Mouse (Mus musculus) stomach, postnatal 0 days (tissue): ENCODE measurements around the gene Ndc1. TPM values are rescaled to one million over a fixed set of nuclear protein-coding genes. Genes with fewer than 3 reads are reported as not detected.

Experiments
- ATAC-seq: fragments of 200-750 bp; cut with Nextera tagmentation; 2 replicates; pipeline ENCODE4 v1.8.0; 2017; ENCODE audit not compliant: low FRiP score, low TSS enrichment
- DNase-seq: peaks from one replicate; pipeline ENCODE4 v3.0.0-alpha.2; 2016; ENCODE audit warnings: low spot score
- H3K27ac ChIP-seq: fragments of 300-500 bp; sonication (generic); replicated peaks from 2 replicates; pipeline ENCODE4 v1.5.1; 2014; ENCODE audit warnings: mild to moderate bottlenecking, control low read depth
- H3K27me3 ChIP-seq: fragments of 300-500 bp; sonication (generic); 2 replicates; pipeline ENCODE4 v1.6.1; 2014; ENCODE audit warnings: low read length; ENCODE audit not compliant: control insufficient read depth, insufficient read depth
- H3K36me3 ChIP-seq: fragments of 300-500 bp; sonication (generic); 2 replicates; pipeline ENCODE4 v1.6.1; 2014; ENCODE audit warnings: low read length, mixed read lengths; ENCODE audit not compliant: control insufficient read depth, insufficient read depth
- H3K4me1 ChIP-seq: fragments of 300-500 bp; sonication (generic); replicated peaks from 2 replicates; pipeline ENCODE4 v1.6.1; 2014; ENCODE audit warnings: antibody characterized with exemption; ENCODE audit not compliant: control insufficient read depth, insufficient read depth
- H3K4me2 ChIP-seq: fragments of 300-500 bp; sonication (generic); replicated peaks from 2 replicates; pipeline ENCODE4 v1.6.1; 2014; ENCODE audit warnings: low read depth, mild to moderate bottlenecking, control low read depth, moderate library complexity
- H3K4me3 ChIP-seq: fragments of 300-500 bp; sonication (generic); 2 replicates; pipeline ENCODE4 v1.5.1; 2014; ENCODE audit warnings: low read depth, low read length, control low read depth
- H3K9ac ChIP-seq: fragments of 300-500 bp; sonication (generic); 2 replicates; pipeline ENCODE4 v1.6.1; 2014; ENCODE audit warnings: mild to moderate bottlenecking, low read length, control low read depth, mixed read lengths
- H3K9me3 ChIP-seq: fragments of 300-500 bp; sonication (generic); 2 replicates; pipeline ENCODE4 v1.6.1; 2016; ENCODE audit warnings: low read length; ENCODE audit not compliant: control insufficient read depth
- CTCF ChIP-seq: IDR thresholded peaks from 2 replicates; pipeline ENCODE4 v1.5.1; 2016; ENCODE audit warnings: antibody characterized with exemption, low read depth, mild to moderate bottlenecking, moderate library complexity
- EP300 ChIP-seq: optimal IDR thresholded peaks from 2 replicates; pipeline ENCODE3; 2016; ENCODE audit warnings: antibody characterized with exemption
- WGBS: fragments of 180-500 bp; shearing (Covaris S2); extraction: QIAGEN DNeasy Blood & Tissue Kit; methylation state at CpG from one replicate; pipeline ENCODE4 v1.1.7; 2014; 5-methylcytosine and 5-hydroxymethylcytosine counted together
- microRNA-seq: library from miRNA; unstranded; fragments of <30 nt; microRNA quantifications from one replicate; pipeline ENCODE4, GENCODE M21; 2016
- polyA plus RNA-seq: library from polyadenylated mRNA; unstranded; fragments of >200 nt; fragmentation: Nextera tagmentation; extraction: Ambion mirVana; gene quantifications from 2 replicates; pipeline ENCODE4 v1.2.1, GENCODE M21; 2015

The Ndc1 gene
- polyA plus RNA-seq, 1 experiment from 2014 or later: 7.6 TPM

- no peak overlapping the region for H3K9ac ChIP-seq
- H3K36me3 ChIP-seq: no peaks in the 10 kb centered on the region
- H3K4me2 ChIP-seq: no peak overlapping the region
- TF ChIP-seq CTCF (no peak), EP300 (no peak)
- DNase-seq (no peak), ATAC-seq (no peak)
- H3K9me3 ChIP-seq: no peaks in the 10 kb centered on the region
- H3K4me1 ChIP-seq: no peaks in the 10 kb centered on the region
- 89% methylated on average over 2 of the region's 2 CpGs for WGBS
- H3K27ac ChIP-seq: no peak overlapping the region
- H3K27me3 ChIP-seq: no peaks in the 10 kb centered on the region; the same call in 1 of the 2 replicates
- no peak overlapping the region for H3K4me3 ChIP-seq
Measured at GRCm38 (mm10) chr4:107459461-107459860, 91.9 kb downstream of the Ndc1 start.

GRCm38 (mm10) chr4:107460468-107460867 is 92.9 kb downstream of the Ndc1 start:
- Histone ChIP-seq H3K4me2 (no peak overlapping the region), H3K27me3 (no peaks in the 10 kb centered on the region; the same call in 1 of the 2 replicates), H3K9me3 (no peaks in the 10 kb centered on the region), H3K9ac (no peak overlapping the region), H3K4me1 (no peaks in the 10 kb centered on the region), H3K4me3 (no peak overlapping the region), H3K27ac (no peak overlapping the region), H3K36me3 (no peaks in the 10 kb centered on the region)
- no peak for ATAC-seq
- no peak for DNase-seq
- TF ChIP-seq EP300 (no peak), CTCF (no peak)
- 77% methylated on average over 11 of the region's 11 CpGs for WGBS

Small RNA genes within 50 kb of the gene (microRNA-seq; reads per million reads assigned to microRNA genes)
- gene Gm24804: not detected

Other genes with a start within 250 kb of the Ndc1 start
- 473 and 483 TPM in 2 replicates for gene Tmem59, start 189.4 kb upstream of the Ndc1 start, polyA plus RNA-seq
- 17.5 and 21.2 TPM in 2 replicates for gene Tceanc2, start 188.7 kb upstream of the Ndc1 start, polyA plus RNA-seq
- 0.08 TPM in 2 replicates for gene Ldlrad1, start 158.6 kb upstream of the Ndc1 start, polyA plus RNA-seq
- 28.1 and 29.3 TPM in 2 replicates for gene Lrrc42, start 114.3 kb upstream of the Ndc1 start, polyA plus RNA-seq
- 32.7 and 33.0 TPM in 2 replicates for gene Hspb11, start 114.2 kb upstream of the Ndc1 start, polyA plus RNA-seq
- 0.87 and 0.93 TPM in 2 replicates for gene Dio1, start 60.6 kb upstream of the Ndc1 start, polyA plus RNA-seq
- 67.9 and 68.8 TPM in 2 replicates for gene Yipf1, start 53.4 kb upstream of the Ndc1 start, polyA plus RNA-seq
- 0.47 and 0.74 TPM in 2 replicates for gene Glis1, start 66.8 kb downstream of the Ndc1 start, polyA plus RNA-seq